Mouse (Mus musculus) embryonic facial prominence, embryonic 14.5 days (tissue): ENCODE data around the gene Gnat2. TPM values are rescaled to one million over a fixed set of nuclear protein-coding genes. Genes with fewer than 3 reads are reported as not detected.

Experiments used
- ATAC-seq: fragments of 200-750 bp; cut with Nextera tagmentation; 2 replicates; pipeline ENCODE4 v1.8.0; 2017; ENCODE audit warnings: low read depth, moderate number of reproducible peaks, moderate TSS enrichment
- DNase-seq: peaks from one replicate; pipeline ENCODE4 v3.0.0-alpha.2; 2015; ENCODE audit warnings: low spot score
- H3K27ac ChIP-seq: fragments of 300-500 bp; sonication (generic); replicated peaks from 2 replicates; pipeline ENCODE4 v1.5.1; 2014; ENCODE audit warnings: low read depth, mild to moderate bottlenecking, low read length, moderate library complexity
- H3K27me3 ChIP-seq: fragments of 300-500 bp; sonication (generic); replicated peaks from 2 replicates; pipeline ENCODE4 v1.6.1; 2014; ENCODE audit warnings: low read length; ENCODE audit not compliant: control insufficient read depth, insufficient read depth
- H3K36me3 ChIP-seq: fragments of 300-500 bp; sonication (generic); 2 replicates; pipeline ENCODE4 v1.6.1; 2014; ENCODE audit warnings: low read length, mixed read lengths; ENCODE audit not compliant: control insufficient read depth, insufficient read depth
- H3K4me1 ChIP-seq: fragments of 300-500 bp; sonication (generic); 2 replicates; pipeline ENCODE4 v1.6.1; 2014; ENCODE audit warnings: antibody characterized with exemption, low read length; ENCODE audit not compliant: control insufficient read depth, insufficient read depth
- H3K4me2 ChIP-seq: fragments of 300-500 bp; sonication (generic); 2 replicates; pipeline ENCODE4 v1.6.1; 2014; ENCODE audit warnings: low read depth, mild to moderate bottlenecking, low read length, moderate library complexity, mixed read lengths
- H3K4me3 ChIP-seq: fragments of 300-500 bp; sonication (generic); 2 replicates; pipeline ENCODE4 v1.5.1; 2014; ENCODE audit warnings: low read depth, mild to moderate bottlenecking, low read length
- H3K9ac ChIP-seq: fragments of 300-500 bp; sonication (generic); 2 replicates; pipeline ENCODE4 v1.6.1; 2014; ENCODE audit warnings: low read depth, mild to moderate bottlenecking, low read length, moderate library complexity, mixed read lengths
- H3K9me3 ChIP-seq: fragments of 300-500 bp; sonication (generic); 2 replicates; pipeline ENCODE4 v1.6.1; 2016; ENCODE audit warnings: low read length; ENCODE audit not compliant: control insufficient read depth
- WGBS: fragments of 180-500 bp; shearing (Covaris S2); extraction: QIAGEN DNeasy Blood & Tissue Kit; methylation state at CpG from one replicate; pipeline ENCODE4 v1.1.7; 2014; 5-methylcytosine and 5-hydroxymethylcytosine counted together
- polyA plus RNA-seq: library from polyadenylated mRNA; unstranded; fragments of >200 nt; fragmentation: Nextera tagmentation; extraction: Ambion mirVana; gene quantifications from 2 replicates; pipeline ENCODE4 v1.2.1, GENCODE M21; 2014

The Gnat2 gene
- polyA plus RNA-seq, 1 experiment from 2014 or later: 0.53 TPM

DNA sequence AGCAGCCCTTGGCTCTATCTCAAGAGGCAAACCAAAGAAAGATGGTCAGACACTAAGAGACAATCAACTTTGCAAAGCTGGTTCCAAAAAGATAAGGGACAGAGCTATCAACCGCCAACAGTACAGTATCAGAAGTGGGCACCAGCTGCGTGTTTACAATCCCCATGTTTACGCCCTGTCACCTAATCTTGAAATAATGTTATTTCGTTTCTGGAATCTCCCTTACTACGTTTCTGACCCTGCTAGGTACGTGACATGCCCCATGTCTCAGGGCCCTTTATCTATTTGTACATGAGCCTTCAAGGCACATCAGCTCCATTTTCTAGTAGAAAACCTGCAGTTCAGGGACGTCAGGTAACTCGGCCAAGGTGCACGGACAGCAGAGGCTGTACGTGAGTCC, 4.1 kb downstream of the Gnat2 start:
- DNase-seq: no peak
- Histone ChIP-seq H3K4me3 (no peak overlapping the region), H3K36me3 (no peaks in the 10 kb centered on the region), H3K27me3 (no peaks in the 10 kb centered on the region), H3K4me2 (no peak overlapping the region), H3K27ac (no peak overlapping the region), H3K4me1 (no peaks in the 10 kb centered on the region), H3K9me3 (no peaks in the 10 kb centered on the region), H3K9ac (no peak overlapping the region)
- ATAC-seq: no peak
- WGBS: 84% methylated on average over 10 of the region's 10 CpGs

DNA sequence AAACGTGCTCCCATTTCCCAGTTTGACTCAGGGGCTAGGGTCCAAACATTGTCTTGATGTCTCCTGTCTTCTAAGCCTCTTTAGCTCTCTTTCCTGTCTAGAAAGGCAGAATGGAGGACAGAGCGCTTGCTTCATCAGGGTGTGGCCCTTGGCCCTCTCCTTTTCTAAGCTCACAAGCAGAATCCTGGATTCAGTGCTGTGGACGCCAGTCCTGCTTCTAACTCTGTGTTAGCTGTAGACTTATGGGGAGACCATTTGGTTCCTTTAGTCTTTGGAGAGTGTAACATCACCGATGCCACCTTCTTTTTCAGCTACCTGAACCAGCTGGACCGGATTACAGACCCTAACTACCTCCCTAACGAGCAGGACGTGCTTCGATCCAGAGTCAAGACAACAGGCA, 5.1 kb downstream of the Gnat2 start:
- DNase-seq (no peak), ATAC-seq (no peak)
- H3K9me3 ChIP-seq: no peaks in the 10 kb centered on the region
- H3K27me3 ChIP-seq: no peaks in the 10 kb centered on the region
- H3K4me1 ChIP-seq: no peaks in the 10 kb centered on the region
- H3K9ac ChIP-seq: no peak overlapping the region
- no peak overlapping the region for H3K4me3 ChIP-seq
- no peak overlapping the region for H3K27ac ChIP-seq
- no peaks in the 10 kb centered on the region for H3K36me3 ChIP-seq
- no peak overlapping the region for H3K4me2 ChIP-seq
- WGBS: 85% methylated on average over 8 of the region's 8 CpGs

DNA sequence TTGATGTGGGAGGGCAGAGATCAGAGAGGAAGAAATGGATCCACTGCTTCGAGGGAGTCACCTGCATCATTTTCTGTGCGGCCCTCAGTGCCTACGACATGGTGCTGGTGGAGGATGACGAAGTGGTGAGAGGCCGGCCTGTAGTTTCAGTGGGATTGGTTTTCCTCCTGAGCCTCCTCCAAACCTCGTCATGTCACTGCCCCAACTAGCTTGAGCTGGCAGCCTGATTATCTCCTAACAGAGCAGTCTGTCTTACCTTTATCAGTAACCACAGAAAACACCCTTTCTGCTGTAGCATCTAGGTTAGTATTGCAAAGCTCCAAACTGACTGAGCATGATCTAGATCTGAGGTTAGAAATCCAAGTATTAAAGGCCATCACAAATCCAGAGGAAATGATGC, 5.7 kb downstream of the Gnat2 start:
- Histone ChIP-seq H3K36me3 (no peaks in the 10 kb centered on the region), H3K4me2 (no peak overlapping the region), H3K27me3 (no peaks in the 10 kb centered on the region), H3K9me3 (no peaks in the 10 kb centered on the region), H3K9ac (no peak overlapping the region), H3K4me3 (no peak overlapping the region), H3K4me1 (no peaks in the 10 kb centered on the region), H3K27ac (no peak overlapping the region)
- no peak for DNase-seq
- no peak for ATAC-seq
- WGBS: 75% methylated on average over 6 of the region's 6 CpGs

DNA sequence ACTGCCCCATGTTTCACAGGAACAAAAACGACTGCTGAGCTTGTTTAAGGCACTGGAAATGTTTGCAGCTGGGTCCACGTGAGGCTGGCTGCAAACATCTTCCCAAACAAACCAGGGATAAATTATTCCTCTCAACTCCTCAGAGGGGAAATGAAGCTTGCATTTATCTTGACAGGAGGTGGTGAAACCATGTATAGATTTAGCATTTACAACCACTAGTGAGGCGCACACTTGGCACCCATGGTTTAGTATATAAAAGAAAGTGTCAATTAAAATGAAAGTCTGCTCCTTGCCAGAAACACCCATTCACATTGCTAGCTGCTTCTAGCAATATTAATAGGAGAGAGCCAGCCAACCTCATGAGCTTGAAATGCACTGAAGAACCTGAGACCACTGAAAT, 9.0 kb downstream of the Gnat2 start:
- H3K27ac ChIP-seq: no peak overlapping the region
- 50% methylated on average over 3 of the region's 3 CpGs for WGBS
- ATAC-seq (no peak), DNase-seq (no peak)
- no peaks in the 10 kb centered on the region for H3K9me3 ChIP-seq
- no peak overlapping the region for H3K9ac ChIP-seq
- no peak overlapping the region for H3K4me3 ChIP-seq
- H3K4me2 ChIP-seq: no peak overlapping the region
- H3K36me3 ChIP-seq: peaks cover 14% of the 10 kb centered on the region; the same call in 1 of the 2 replicates
- no peaks in the 10 kb centered on the region for H3K27me3 ChIP-seq
- H3K4me1 ChIP-seq: no peaks in the 10 kb centered on the region

DNA sequence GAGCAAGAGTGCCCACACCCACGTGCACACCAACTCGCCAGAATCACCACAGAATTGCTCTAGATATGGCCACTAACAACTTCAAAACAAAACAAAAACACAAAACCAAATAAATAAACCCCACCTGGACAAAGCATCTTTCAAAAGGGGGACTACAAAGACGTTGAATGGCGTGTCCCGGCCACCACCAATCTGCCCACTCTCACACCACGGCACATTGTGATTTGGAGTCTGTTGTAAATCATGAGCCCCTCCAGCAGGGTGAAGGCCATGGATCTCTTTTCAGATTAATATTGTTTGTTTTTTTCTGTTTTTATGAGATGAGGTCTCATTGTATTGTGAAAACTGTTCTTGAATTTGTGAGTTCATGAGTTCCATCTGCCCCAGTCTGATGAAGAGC, 9.5 kb downstream of the Gnat2 start:
- Histone ChIP-seq H3K4me1 (no peaks in the 10 kb centered on the region), H3K4me2 (no peak overlapping the region), H3K27ac (no peak overlapping the region), H3K9me3 (no peaks in the 10 kb centered on the region), H3K4me3 (no peak overlapping the region), H3K36me3 (peaks cover 14% of the 10 kb centered on the region; the same call in 1 of the 2 replicates), H3K9ac (no peak overlapping the region), H3K27me3 (no peaks in the 10 kb centered on the region)
- 89% methylated on average over 6 of the region's 6 CpGs for WGBS
- no peak for DNase-seq
- no peak for ATAC-seq

DNA sequence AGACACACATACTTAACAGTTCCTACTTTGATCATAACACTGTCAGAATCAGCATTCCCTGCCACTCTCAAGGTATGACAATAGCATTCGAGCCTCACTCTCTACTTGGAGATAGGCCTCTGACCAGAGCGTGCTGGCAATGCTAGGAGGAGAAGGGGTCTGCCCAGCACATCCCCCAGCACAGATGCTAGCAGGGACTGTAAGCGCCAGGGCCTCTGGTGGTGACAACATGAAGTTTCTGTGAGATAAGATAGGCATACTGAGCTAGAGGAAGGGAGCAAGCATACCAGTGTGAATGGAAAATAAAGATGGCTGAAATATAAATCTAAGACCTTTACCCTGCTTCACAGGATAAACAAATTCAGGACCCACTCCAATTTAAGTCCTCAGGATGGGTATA, 12.7 kb downstream of the Gnat2 start:
- H3K4me1 ChIP-seq: no peaks in the 10 kb centered on the region
- peaks cover 42% of the 10 kb centered on the region for H3K36me3 ChIP-seq
- no peak overlapping the region for H3K9ac ChIP-seq
- H3K27ac ChIP-seq: no peak overlapping the region
- H3K9me3 ChIP-seq: no peaks in the 10 kb centered on the region
- no peaks in the 10 kb centered on the region for H3K27me3 ChIP-seq
- DNase-seq (no peak), ATAC-seq (no peak)
- no peak overlapping the region for H3K4me3 ChIP-seq
- 97% methylated on average over 3 of the region's 3 CpGs for WGBS
- no peak overlapping the region for H3K4me2 ChIP-seq

DNA sequence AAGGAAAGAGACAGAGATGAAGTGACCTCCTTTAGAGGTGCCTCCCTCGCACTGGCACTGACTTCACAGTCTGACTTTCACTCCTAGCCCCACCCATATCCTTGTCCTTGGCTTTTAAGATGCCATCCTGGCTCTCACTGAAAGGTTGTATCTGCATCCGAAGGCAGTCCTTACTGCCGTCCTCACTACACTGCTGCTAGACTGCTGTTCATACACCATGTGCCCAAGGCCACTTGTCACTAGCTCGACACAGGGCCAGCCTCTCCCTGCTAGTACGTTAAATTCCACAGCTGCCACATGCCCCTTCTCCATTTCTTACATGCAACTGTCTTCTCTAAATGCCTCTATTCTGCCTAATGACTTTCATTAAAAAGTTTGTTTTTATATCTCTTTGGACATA, 18.7 kb downstream of the Gnat2 start:
- H3K27ac ChIP-seq: no peak overlapping the region
- H3K9me3 ChIP-seq: no peaks in the 10 kb centered on the region
- DNase-seq: no peak
- H3K4me1 ChIP-seq: no peaks in the 10 kb centered on the region
- peaks cover 85% of the 10 kb centered on the region for H3K36me3 ChIP-seq
- no peak overlapping the region for H3K4me3 ChIP-seq
- H3K9ac ChIP-seq: no peak overlapping the region
- no peak for ATAC-seq
- H3K4me2 ChIP-seq: no peak overlapping the region
- H3K27me3 ChIP-seq: no peaks in the 10 kb centered on the region
- WGBS: 81% methylated on average over 5 of the region's 5 CpGs

DNA sequence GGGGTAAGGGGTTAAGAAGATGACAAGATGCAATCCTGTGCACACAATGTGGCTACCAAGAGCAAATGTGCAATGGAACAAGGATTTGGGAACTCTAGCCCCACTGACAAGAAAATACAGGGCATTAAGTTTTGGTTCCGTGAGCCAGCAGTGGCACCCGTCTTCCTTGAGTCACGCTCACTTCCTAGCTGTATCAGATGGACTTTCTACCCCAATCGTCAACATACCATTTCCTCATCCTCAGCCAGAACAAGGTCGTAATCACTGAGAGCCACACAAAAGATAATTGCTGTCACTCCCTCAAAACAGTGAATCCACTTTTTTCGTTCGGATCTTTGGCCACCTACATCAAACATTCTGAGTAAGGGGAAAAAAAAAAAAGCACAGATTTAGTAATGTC, 19.7 kb downstream of the Gnat2 start:
- no peak for ATAC-seq
- peaks cover 90% of the 10 kb centered on the region for H3K36me3 ChIP-seq

DNA sequence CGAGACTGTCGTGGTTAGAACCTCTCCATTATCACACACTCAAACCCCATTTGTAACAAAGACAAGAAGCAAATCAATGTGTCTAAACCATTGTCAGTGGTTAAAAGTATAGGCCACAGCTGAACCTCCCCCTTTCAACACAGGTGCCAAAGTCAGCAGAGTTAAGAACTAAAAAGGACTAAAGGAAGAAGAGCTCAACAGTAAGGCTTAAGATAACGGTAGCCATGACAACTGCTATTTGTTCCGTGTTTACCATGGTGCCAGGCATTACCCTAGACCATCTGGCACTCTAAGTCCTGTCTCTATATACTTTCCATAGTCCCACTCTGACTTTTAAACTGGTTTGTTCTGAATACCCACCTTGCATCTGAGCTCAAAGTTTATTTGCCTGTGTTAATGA, 20.1 kb downstream of the Gnat2 start:
- H3K4me2 ChIP-seq: no peak overlapping the region
- DNase-seq (no peak), ATAC-seq (no peak)
- H3K9me3 ChIP-seq: no peaks in the 10 kb centered on the region
- no peak overlapping the region for H3K27ac ChIP-seq
- WGBS: 86% methylated on average over 4 of the region's 4 CpGs
- H3K9ac ChIP-seq: no peak overlapping the region
- no peaks in the 10 kb centered on the region for H3K4me1 ChIP-seq
- H3K36me3 ChIP-seq: peaks cover 91% of the 10 kb centered on the region
- H3K27me3 ChIP-seq: no peaks in the 10 kb centered on the region
- no peak overlapping the region for H3K4me3 ChIP-seq

More for the DNA sequence above, 19.7 kb downstream of the Gnat2 start:
- Histone ChIP-seq H3K9me3 (no peaks in the 10 kb centered on the region), H3K27ac (no peak overlapping the region), H3K9ac (no peak overlapping the region), H3K27me3 (no peaks in the 10 kb centered on the region), H3K4me2 (no peak overlapping the region), H3K4me1 (no peaks in the 10 kb centered on the region), H3K4me3 (no peak overlapping the region)
- no peak for DNase-seq
- 86% methylated on average over 7 of the region's 7 CpGs for WGBS
